Mouse (Mus musculus): ENCODE results near the gene Pfkfb4.

Gene Pfkfb4

GRCm38 (mm10) chr9:109038086-109038895, 46.7 kb downstream of the Pfkfb4 start, which contains the start of gene Shisa5:
Gene Shisa5, plus strand, starts transcription at chr9:109038565.
- in situ Hi-C loops (cut with MboI) = no loop called here

- in situ Hi-C loops (cut with MboI) = no loop called here
These were observed 47.4 kb downstream of the Pfkfb4 start for GRCm38 (mm10) chr9:109038901-109039364.

- in situ Hi-C loops (cut with MboI) = no loop called here
These were observed 48.1 kb downstream of the Pfkfb4 start for GRCm38 (mm10) chr9:109039681-109040080.

- in situ Hi-C loops (cut with MboI) = no loop called here
These were observed 48.6 kb downstream of the Pfkfb4 start for GRCm38 (mm10) chr9:109040216-109040615.

- in situ Hi-C loops (cut with MboI) = no loop called here
These were observed 49.3 kb downstream of the Pfkfb4 start for GRCm38 (mm10) chr9:109040906-109041305.

GRCm38 (mm10) chr9:109041351-109041750, 49.8 kb downstream of the Pfkfb4 start:
- in situ Hi-C loops (cut with MboI) = no loop called here

GRCm38 (mm10) chr9:109046306-109046705, 54.7 kb downstream of the Pfkfb4 start:
- in situ Hi-C loops (cut with MboI) = no loop called here

GRCm38 (mm10) chr9:109049316-109049715, 57.7 kb downstream of the Pfkfb4 start:
- in situ Hi-C loops (cut with MboI) = no loop called here

- in situ Hi-C loops (cut with MboI) = no loop called here
These were observed 58.6 kb downstream of the Pfkfb4 start for GRCm38 (mm10) chr9:109049996-109050673.

GRCm38 (mm10) chr9:109050674-109050997, 59.1 kb downstream of the Pfkfb4 start:
- in situ Hi-C loops (cut with MboI) = no loop called here

- in situ Hi-C loops (cut with MboI) = no loop called here
These were observed 59.5 kb downstream of the Pfkfb4 start for GRCm38 (mm10) chr9:109051011-109051501.

- in situ Hi-C loops (cut with MboI) = no loop called here
These were observed 60.3 kb downstream of the Pfkfb4 start for GRCm38 (mm10) chr9:109051651-109052489.

- in situ Hi-C loops (cut with MboI) = no loop called here
These were observed 61.1 kb downstream of the Pfkfb4 start for GRCm38 (mm10) chr9:109052490-109053260.

GRCm38 (mm10) chr9:109053366-109053765, 61.8 kb downstream of the Pfkfb4 start:
- in situ Hi-C loops (cut with MboI) = no loop called here

GRCm38 (mm10) chr9:109053851-109054250, 62.3 kb downstream of the Pfkfb4 start:
- in situ Hi-C loops (cut with MboI) = no loop called here

- in situ Hi-C loops (cut with MboI) = no loop called here
These were observed 63.1 kb downstream of the Pfkfb4 start for GRCm38 (mm10) chr9:109054712-109055111.

- in situ Hi-C loops (cut with MboI) = no loop called here
These were observed 63.9 kb downstream of the Pfkfb4 start for GRCm38 (mm10) chr9:109055271-109056030.

GRCm38 (mm10) chr9:109056081-109056690, 64.6 kb downstream of the Pfkfb4 start:
- in situ Hi-C loops (cut with MboI) = no loop called here

- in situ Hi-C loops (cut with MboI) = no loop called here
These were observed 65.3 kb downstream of the Pfkfb4 start for GRCm38 (mm10) chr9:109056916-109057315.

- in situ Hi-C loops (cut with MboI) = no loop called here
These were observed 66.0 kb downstream of the Pfkfb4 start for GRCm38 (mm10) chr9:109057543-109057942.
